Mouse (Mus musculus): ENCODE data around the gene Isca1.
"Not testable (repeated sequence)": the region's sequence is repeated elsewhere in the genome, so short reads cannot be mapped to it uniquely, and the experiment has no call there.

Isca1 gene

DNA sequence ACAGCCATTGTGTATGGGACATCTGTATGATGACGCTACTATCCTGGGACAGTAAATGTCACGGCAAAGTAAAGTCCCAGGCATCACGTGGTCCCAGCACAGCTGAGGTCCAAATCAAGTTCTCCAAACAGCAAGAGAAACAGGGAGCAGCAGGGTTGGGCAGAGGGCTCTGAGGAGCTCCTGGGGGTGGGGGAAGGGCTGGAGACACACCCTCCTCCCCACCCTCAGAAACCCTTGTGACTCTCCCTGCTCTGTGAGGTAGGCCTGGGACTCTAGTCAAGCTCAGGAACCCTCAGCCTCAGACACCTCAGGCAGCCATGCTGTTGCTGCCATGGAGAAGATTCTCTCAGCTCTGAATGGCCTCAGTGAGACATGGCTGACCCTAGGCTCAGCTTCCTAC is 57.6 kb downstream of the Isca1 start, which contains the start of gene Spata31d1b:
Gene Spata31d1b, plus strand, starts transcription at position 301 of the 400 bp plus-strand sequence.
- in situ Hi-C loops (cut with MboI; ENCODE audit: unreplicated experiment in 2 of 2), result not testable (repeated sequence)

DNA sequence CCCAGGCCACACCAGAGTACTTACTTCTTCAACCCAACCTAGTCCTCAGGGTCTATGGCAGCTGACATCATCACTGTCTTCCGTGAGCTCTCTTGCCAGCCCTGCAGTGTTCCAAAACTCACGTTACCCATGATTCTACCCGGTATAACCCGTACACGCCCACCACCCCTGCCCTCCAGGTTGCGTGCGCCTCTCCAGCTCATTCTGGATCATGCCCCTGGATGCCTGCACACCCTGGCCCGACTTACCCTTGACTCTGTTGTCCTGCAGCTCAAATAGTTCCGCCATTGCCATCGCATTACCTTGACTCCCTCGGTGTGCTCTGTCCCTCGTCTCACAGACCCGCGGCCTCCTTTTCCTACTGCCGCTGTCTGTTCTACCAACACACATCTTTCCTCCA is 59.4 kb downstream of the Isca1 start, which contains the start of gene Spata31d1a:
Gene Spata31d1a, minus strand, starts transcription at position 101 of the 400 bp plus-strand sequence.
- in situ Hi-C loops (cut with MboI; ENCODE audit: unreplicated experiment in 2 of 2), result no loop called here

All from v-Abl transformed pro-B cells (cell line).